Mouse (Mus musculus): ENCODE data around the gene 1810010H24Rik.
"Not testable (repeated sequence)": the region's sequence is repeated elsewhere in the genome, so short reads cannot be mapped to it uniquely, and the experiment has no call there.

The 1810010H24Rik gene

DNA sequence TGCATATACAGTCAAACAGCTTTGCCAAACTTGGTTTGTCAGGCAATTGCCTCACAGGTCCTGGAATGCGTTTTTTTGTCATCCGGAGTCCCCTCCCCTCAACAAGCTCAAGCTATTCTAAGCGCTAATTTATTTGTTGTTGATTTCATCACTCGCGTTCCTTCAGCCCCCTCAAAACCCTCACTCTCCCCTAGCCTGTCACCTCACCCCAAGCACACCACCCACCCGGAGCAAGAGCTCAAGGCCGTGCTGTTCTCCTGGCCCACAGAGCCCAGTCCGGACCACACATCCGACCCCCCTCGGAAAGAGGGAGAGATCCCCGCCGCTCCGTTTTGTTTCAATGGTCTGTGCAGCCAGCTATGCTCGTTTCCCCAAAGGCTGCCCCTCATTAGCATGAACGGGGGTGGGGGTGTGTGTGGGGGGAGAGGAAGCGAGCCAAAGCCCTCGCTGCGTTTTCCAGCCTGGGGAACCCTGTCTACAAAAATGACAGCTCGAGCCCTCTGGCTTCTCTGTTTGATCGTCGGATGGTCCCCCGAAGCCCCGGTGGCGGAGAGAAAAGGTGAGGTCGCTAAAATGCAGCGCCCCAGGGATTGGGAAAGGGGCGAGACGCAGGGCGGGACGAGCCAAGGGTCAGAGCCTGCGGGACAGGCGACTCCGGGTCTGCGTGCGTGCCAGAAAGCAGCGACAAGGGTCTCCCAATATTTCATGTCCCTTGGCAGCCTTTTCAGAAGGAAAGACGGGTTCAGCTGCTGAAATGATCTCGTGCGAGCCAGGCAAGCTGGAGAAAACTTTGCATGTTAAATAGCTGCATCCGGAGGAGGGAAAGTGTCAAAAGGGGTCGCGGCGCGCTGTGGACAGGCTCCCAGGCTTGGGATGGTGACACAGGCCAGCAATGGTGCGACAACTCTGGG lies at the start of gene 1810010H24Rik:
1810010H24Rik (plus strand) TSS at position 271 of the 911 bp plus-strand sequence.
- DNase-seq (ENCODE audit: low read depth in 2 of 2, low spot score in 2 of 2): no peak

DNA sequence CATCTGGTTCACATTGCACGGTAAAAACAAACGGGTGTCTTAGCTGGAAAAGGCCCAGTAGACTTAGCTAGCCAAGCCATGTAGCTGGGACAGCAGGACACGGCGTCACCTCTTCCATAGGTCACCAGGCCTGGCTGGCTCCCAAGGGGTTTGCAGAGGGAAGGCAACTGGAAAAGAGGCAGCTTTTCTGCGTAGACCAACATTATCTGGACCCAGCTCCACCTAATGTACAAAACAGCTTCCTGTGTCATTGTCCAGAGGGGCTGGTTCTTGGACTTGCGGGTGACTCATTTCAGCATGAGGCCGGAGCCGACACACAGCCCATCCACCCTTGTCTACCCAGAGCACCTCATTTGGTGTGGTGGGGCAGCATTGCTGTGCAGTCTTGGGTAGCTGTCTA lies 49.3 kb upstream of the 1810010H24Rik start:
- DNase-seq (ENCODE audit: low read depth in 2 of 2, low spot score in 2 of 2): no peak

DNA sequence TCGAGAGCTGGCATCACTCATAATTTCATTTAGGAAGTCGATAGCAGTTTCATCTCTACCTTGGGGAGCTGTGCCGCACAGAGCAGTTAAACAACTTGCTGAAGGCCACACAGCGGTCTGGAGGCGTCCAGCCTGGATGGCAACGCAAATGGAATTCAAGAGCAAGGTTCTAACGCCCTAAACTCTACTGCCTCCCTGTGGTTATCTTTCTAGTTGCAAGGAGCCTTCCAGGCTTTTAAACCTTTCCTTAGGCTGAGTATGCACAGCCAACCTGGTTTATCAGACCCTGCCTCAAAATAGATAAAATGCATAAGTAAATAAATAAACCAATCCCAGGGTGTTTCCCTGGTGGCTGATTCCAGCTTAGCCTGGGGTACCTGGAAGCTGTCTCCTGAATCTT lies 45.0 kb upstream of the 1810010H24Rik start:
- peak; percentile 26 to 56 for DNase-seq (ENCODE audit: low read depth in 2 of 2, low spot score in 2 of 2)

DNA sequence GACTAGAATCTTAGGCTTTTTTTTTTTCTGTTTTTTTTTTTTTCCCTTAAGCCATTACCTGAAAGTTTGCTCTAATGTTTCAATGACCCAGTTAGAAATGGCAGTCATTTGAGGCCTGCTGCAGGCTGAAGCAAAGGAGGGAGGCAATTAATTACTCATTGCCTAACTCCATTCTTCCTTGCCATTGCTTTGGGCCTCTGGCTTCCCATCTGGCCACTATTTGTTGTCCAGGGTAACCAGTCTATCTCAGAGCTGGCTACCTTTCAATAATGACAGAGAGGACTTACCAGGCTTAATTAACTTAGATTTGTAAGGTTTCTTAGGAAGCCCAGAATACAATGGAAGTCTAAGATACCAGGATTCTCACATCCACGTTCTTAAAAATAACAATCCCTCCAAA lies 43.7 kb upstream of the 1810010H24Rik start:
- DNase-seq (ENCODE audit: low read depth in 2 of 2, low spot score in 2 of 2): no peak

DNA sequence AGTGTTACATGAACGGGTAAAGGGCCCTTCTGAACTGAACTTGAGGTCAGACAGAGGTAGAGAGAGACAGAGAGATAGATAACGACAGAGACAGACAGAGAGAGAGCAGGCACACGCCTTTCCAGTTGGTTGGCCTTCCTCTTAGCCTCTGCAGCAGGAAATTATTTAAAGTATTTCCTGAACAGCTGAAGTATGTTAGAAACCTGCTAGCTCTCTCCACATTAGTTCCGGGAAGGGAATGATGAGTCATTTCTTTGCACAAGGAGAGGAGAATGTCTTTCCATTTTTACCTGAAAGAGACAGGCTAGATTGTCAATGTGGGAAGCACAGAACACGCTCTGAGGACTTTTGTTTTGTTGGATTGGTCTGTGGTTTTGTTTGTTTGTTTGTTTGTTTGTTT lies 43.1 kb upstream of the 1810010H24Rik start:
- DNase-seq (ENCODE audit: low read depth in 2 of 2, low spot score in 2 of 2): no peak

DNA sequence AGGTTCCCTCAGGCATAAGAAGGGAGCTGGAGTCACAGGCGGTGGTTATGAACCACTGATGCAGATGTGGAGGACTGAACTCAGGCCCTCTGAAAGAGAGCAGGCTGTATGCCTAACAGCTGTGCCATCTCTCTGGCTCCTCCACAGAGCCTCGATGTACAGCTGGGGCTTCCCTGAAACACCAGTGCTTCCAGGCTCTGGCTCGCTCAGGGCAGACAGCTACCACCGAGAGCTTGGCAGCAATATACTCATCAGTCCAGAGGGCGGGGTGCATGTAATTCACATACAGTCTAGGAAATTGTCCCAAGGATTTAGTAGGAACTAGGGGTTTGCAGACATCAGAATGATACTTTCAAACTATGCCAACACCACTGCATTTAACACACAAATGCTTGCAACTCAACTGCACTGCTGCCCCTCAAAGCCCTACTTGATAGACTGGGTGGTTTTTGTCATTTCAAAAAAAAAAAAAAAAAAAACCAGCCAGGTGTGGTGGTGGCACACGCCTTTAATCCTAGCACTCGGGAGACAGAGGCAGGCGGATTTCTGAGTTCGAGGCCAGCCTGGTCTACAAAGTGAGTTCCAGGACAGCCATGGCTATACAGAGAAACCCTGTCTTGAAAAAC lies 39.4 kb upstream of the 1810010H24Rik start:
- DNase-seq (ENCODE audit: low read depth in 2 of 2, low spot score in 2 of 2): not testable (repeated sequence)

DNA sequence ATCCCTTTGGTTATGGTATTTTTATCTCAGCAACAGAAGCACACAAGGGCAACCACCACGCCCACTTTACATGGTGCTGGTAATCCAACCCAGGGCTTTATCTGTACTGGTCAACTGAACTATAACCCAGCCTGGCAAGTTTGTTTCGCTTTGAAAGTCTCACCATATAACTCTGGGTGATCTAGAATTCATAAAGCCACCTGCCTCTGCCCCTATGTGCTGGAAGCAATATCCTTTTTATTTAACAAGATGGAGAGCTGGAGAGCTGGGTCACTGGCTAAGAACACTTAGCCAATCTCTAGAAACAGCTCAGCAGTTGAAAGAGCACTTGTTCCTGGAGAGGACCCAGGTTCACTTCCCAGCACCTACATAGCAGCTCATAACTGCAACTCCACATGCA lies 38.1 kb upstream of the 1810010H24Rik start:
- DNase-seq (ENCODE audit: low read depth in 2 of 2, low spot score in 2 of 2): no peak

DNA sequence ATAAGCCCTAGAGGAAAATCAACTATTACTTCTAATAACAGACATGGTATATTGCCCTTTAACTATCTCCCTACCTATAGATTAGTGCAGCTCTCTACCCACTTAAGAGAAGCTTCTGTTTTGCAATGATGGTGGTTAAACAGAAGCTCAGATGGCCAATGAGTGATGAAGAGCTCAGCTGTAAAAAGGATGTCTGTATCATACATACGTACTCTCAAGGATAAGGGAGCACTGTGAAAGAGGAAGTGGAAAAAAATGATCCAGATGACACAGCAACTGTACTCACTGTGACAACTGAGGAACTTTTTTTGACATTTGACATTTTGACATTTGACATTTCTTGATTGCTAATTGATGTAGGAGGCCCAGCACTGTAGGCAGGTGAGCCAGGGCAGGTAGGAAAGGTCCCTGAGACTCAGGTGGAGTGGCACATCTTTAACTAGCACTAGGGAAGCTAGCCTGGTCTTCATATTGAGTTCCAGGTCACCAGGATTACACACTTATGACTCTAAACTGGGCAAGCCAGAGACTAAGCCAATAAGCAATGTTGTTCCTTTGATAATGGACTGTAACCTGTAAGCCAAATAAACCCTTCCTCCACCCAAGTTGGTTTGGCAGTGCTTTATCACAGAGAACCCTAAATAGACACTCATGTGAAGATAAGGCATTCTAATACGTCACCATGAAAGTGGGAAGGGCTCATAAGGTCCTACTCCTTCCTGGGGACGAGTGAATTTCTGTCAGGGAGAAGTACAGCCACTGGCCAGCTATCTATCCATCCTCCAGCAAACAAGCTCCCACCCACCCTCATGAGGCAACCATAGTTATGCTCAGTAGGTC lies 31.0 kb upstream of the 1810010H24Rik start:
- no peak for DNase-seq (ENCODE audit: low read depth in 2 of 2, low spot score in 2 of 2)

DNA sequence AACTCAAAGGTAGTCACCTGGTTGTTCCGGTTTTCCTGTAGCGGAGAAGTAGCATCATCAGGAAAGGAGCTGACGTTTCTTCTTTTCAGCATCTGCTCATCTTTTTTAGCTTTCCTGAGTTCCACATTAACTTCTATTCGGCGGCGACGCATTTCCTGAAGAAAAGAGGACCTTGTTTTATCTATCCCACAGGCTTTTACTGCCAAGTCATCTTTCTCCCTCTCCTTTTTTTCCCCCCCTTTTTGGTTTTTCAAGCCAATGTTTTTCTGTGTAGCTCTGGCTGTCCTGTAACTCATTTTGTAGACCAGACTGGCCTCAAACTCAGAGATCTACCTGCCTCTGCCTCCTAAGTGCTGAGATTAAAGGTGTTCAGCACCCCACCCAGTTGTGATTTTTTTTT lies 29.0 kb upstream of the 1810010H24Rik start:
- not testable (repeated sequence) for DNase-seq (ENCODE audit: low read depth in 2 of 2, low spot score in 2 of 2)

DNA sequence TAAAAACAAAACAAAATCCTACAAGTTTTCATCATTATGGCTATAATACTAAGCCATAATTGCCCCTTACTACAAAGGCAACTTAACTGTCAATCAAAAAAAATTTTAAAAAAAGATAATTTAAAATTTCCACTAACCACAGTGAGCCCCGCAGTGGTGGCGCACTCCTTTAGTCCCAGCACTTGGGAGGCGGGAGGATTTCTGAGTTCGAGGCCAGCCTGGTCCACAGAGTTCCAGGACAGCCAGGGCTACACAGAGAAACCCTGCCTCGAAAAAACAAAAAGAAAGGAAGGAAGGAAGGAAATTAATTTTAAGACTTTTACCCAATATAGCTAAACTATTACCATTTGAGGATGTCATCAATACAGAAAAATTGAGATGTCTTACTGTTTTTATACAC lies 27.5 kb upstream of the 1810010H24Rik start:
- DNase-seq (ENCODE audit: low read depth in 2 of 2, low spot score in 2 of 2): no peak

DNA sequence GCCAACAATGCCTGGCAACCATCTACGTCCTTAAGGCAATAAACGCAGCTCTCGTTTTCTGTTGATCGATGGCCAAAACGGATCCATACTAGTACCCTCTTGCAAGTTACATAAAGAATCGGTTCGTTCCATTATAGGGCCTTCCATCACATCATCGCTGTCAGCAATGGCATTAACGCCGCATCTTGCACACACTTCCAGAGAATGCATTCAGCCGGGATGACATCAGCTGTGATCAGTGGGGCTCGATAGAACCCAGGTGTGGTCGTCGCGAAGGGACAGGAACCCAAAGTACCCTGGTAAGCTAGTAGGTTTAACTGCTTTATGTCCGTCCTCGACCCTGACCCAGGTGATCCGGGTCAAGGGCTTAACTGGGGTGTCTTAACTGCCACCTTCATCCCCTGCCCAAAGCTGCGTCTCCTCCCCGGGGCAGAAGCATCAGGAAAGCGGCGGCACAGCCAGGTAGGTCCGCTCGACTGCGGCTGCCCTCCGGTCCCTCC lies 26.8 kb upstream of the 1810010H24Rik start:
- DNase-seq (ENCODE audit: low read depth in 2 of 2, low spot score in 2 of 2): peak in 1 of 2 experiments; percentile 15

DNA sequence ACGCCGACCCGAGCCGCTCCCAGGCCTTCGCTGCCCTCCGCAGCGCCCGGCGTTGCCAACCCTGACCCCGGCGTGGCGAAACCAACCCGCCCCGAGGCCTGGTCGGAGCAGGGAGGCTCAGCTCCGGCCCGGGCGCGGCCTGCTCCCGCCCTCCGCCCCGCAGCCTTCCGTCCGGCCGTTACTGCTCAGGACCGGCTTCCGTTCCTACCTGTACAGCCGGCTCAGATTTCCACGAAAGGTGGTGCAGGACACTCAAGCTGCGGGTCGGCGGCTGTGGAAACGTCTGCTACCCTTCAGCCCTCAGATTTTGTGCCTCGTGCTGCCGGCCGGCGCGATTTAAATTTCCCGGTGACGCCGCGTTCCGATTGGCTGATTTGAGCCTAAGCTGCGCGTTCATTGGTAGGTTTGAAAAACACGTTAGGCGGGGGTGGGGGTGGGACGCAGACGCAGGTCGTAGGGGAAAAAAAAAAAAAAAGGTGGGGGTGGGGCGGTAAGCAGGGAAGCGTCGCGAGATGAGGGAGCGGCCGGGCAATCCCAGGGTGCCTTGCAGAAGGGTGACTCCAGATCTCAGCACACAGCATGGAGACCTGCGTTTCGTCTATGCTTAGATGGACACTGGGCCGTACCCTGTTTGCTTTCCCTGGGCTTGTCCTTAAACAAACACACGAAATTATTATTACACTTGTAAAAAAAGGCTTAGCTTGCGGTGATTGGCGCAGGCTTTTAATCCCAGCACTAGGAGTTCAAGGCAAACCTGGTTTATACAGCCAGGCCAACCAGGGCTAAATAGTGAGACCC lies 26.1 kb upstream of the 1810010H24Rik start, which contains the start of gene Kpna2:
Kpna2 (minus strand) TSS at position 391 of the 798 bp plus-strand sequence.
- DNase-seq (ENCODE audit: low read depth in 2 of 2, low spot score in 2 of 2): peak; percentile 71 to 82

DNA sequence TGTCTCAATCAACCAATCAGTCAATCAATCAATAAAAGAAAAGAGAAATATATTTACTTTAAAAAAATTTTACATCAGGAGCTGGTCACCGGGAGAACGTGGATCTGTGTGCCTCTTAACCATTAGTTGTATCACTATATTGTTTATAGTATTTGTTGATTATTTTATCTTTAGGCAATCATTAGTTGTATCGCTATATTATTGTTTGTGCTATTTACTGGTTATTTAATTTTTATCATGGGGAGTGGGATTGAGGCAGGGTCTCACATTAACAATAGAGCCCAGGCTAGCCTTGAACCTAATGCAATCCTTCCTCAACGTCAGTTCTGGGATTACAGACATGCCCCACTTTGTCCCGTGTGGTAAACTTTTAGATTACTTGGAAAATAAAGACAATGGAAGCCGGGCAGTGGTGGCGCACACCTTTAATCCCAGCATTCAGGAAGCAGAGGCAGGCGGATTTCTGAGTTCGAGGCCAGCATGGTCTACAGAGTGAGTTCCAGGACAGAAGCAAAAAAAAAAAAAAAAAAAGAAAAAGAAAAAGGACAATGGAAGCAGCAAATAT lies 25.4 kb upstream of the 1810010H24Rik start:
- no peak for DNase-seq (ENCODE audit: low read depth in 2 of 2, low spot score in 2 of 2)

DNA sequence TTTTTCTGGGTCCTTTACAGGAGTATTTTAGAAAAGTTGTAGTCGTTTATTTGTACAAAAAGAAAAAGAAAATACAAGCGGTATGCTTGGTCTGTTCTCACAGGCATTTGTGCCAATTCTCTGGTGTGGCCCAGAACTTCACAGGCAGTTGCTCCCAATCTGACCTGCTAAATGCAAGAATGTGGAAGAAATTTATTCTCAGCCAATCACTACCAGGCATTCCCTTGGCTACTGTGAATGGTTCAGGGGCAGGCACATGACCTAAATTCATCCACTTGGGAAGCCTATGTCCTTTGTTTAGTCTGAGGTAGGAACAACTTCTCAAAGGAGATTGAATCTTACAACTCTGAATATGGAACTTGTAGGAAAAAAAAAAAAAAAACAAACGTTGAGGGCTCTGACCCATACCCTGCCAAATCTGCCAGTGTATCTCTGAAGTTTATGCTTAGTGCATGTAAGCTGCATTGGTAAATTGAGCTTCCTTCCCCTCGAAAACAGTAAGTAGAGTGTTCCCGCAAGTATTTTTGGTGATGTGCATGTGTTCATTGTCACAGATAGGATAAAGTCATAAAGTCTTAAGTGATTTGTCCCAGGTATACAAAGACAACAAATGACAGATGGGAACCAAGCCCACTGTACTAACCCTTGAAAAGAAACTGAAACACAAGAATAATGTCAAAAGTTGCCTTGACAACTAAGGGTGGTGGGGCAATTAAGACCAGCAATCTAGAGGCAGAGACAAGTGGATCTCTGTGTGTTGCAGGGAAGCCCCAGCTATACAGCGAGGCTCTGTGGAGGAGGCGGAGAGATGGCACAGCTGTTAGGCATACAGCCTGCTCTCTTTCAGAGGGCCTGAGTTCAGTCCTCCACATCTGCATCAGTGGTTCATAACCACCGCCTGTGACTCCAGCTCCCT lies 23.5 kb upstream of the 1810010H24Rik start:
- DNase-seq (ENCODE audit: low read depth in 2 of 2, low spot score in 2 of 2): no peak

DNA sequence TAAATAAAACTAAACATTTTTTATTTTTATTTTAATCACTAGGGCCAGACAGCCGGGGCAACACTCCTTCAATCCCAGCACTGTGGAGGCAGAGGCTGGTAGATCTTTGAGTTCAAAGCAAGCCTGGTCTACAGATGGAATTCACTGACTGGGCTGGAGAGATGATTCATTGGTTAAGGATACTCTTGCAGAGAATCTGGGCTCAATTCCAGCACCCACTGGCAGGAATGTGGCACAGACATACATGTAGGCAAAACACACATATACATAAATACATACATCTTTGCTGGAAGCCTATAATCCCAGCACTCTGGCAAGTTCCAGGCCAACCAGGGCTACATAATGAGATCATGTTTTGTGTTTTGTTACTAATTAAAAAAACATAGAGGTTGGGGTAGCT lies 19.9 kb upstream of the 1810010H24Rik start:
- no peak for DNase-seq (ENCODE audit: low read depth in 2 of 2, low spot score in 2 of 2)

DNA sequence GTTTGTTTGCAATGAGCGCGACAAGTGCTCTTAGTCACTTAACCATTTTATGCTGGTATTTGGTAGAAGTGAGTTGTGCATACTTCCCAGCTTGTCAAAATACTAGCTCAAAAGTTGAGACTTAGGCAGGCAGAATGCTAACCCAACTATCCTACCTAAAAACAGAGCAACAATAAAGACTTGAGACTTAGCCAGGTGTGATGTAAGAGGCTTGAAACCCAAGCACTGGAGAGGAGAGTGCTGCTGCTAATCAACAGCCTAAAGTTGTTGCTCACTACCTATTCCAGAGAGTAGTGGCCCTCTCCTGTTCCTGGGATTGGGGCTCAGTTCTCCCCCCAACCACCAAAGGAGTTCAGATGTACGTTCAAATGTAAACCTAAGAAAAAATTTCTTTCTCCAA lies 15.0 kb upstream of the 1810010H24Rik start:
- DNase-seq (ENCODE audit: low read depth in 2 of 2, low spot score in 2 of 2): no peak

DNA sequence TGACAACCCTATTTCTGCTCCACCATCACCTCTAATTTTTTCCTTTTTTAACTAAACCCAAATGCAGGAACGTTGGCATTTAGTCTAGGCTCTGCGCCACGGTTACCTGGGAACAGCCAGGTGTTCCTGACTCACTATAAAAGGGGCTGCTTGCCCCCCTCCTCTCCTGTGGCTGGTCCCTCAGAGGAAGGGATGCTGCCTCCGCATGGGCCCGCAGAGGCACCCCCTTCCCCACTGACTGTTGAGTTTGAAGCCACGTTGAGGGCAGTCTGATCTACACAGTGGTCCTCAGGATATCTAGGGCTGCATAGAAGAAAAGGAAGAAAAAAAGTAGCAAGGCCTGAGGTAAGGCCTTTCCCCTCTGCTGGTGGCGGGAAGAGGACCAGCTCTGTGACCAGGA lies 14.3 kb upstream of the 1810010H24Rik start:
- no peak for DNase-seq (ENCODE audit: low read depth in 2 of 2, low spot score in 2 of 2)

DNA sequence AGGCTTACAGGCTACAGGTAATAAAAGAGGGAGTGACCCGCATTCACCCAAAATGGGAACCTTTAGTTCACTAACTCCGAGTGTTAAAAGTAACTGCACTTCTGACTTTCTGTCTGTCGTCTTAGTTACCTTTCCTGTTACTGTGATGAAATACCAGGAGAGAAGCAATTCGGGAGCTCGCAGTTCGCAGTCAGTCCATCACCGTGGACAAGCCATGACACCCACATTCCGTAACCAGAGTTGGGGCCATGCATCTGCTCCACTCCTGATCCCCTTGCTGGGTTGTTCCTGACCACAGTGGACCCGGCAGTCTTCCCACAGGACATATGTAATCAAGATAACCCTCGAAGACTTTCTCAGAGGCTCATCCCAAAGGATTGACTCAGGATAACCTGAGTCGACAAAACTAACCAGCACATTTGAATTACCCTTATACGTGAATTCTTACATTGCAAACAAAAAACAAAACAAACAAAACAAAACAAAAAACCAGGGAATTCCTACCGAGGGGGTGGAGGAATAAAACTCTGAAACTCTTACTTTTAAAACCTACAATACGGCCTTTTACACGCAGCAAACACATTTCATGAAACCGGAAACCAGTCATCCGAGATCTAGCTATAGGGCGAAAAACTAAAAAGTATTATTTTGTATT lies 13.7 kb upstream of the 1810010H24Rik start:
- no peak for DNase-seq (ENCODE audit: low read depth in 2 of 2, low spot score in 2 of 2)

Data from CD8-positive naive resting alpha-beta T cell, adult 2 months (primary cell).